Mouse (Mus musculus) heart, postnatal 0 days (tissue): ENCODE measurements at regions not wholly inside any gene's neighbourhood (a gene's known extent, or its start where the extent isn't known, plus 50 kb on each side); places are given as distances from the start of the nearest gene placed in this dataset.

ENCODE experiments used
- ATAC-seq: fragments of 200-750 bp; cut with Nextera tagmentation; 2 replicates; pipeline ENCODE4 v1.8.0; 2017; ENCODE audit warnings: low read depth, moderate number of reproducible peaks, moderate library complexity; ENCODE audit not compliant: insufficient read depth
- DNase-seq: peaks from one replicate; pipeline ENCODE4 v3.0.0-alpha.2; 2016; ENCODE audit warnings: low spot score
- H3K27ac ChIP-seq: fragments of 300-500 bp; sonication (generic); 2 replicates; pipeline ENCODE4 v1.5.1; 2014; ENCODE audit warnings: low read depth, mild to moderate bottlenecking
- H3K27me3 ChIP-seq: fragments of 300-500 bp; sonication (generic); 2 replicates; pipeline ENCODE4 v1.6.1; 2014; ENCODE audit warnings: low read length, mixed read lengths; ENCODE audit not compliant: control insufficient read depth, insufficient read depth
- H3K36me3 ChIP-seq: fragments of 300-500 bp; sonication (generic); replicated peaks from 2 replicates; pipeline ENCODE4 v1.6.1; 2014; ENCODE audit warnings: low read length, mixed read lengths; ENCODE audit not compliant: control insufficient read depth, insufficient read depth
- H3K4me1 ChIP-seq: fragments of 300-500 bp; sonication (generic); 2 replicates; pipeline ENCODE4 v1.6.1; 2014; ENCODE audit warnings: antibody characterized with exemption; ENCODE audit not compliant: control insufficient read depth, insufficient read depth
- H3K4me2 ChIP-seq: fragments of 300-500 bp; sonication (generic); 2 replicates; pipeline ENCODE4 v1.6.1; 2014; ENCODE audit warnings: low read depth, mild to moderate bottlenecking, low read length, moderate library complexity
- H3K4me3 ChIP-seq: fragments of 300-500 bp; sonication (generic); 2 replicates; pipeline ENCODE4 v1.5.1; 2014; ENCODE audit warnings: low read depth, low read length
- H3K9ac ChIP-seq: fragments of 300-500 bp; sonication (generic); replicated peaks from 2 replicates; pipeline ENCODE4 v1.6.1; 2014; ENCODE audit warnings: low read depth, low read length, mixed read lengths
- H3K9me3 ChIP-seq: fragments of 300-500 bp; sonication (generic); replicated peaks from 2 replicates; pipeline ENCODE4 v1.6.1; 2016; ENCODE audit warnings: low read length; ENCODE audit not compliant: control insufficient read depth
- CTCF ChIP-seq: IDR thresholded peaks from 2 replicates; pipeline ENCODE4 v1.5.1; 2016; ENCODE audit warnings: antibody characterized with exemption, control low read depth, low read depth
- EP300 ChIP-seq: IDR thresholded peaks from 2 replicates; pipeline ENCODE4 v1.6.1; 2016; ENCODE audit warnings: antibody characterized with exemption, low read depth
- WGBS: fragments of 180-500 bp; shearing (Covaris S2); extraction: QIAGEN DNeasy Blood & Tissue Kit; methylation state at CpG from one replicate; pipeline ENCODE4 v1.1.7; 2014; 5-methylcytosine and 5-hydroxymethylcytosine counted together

DNA sequence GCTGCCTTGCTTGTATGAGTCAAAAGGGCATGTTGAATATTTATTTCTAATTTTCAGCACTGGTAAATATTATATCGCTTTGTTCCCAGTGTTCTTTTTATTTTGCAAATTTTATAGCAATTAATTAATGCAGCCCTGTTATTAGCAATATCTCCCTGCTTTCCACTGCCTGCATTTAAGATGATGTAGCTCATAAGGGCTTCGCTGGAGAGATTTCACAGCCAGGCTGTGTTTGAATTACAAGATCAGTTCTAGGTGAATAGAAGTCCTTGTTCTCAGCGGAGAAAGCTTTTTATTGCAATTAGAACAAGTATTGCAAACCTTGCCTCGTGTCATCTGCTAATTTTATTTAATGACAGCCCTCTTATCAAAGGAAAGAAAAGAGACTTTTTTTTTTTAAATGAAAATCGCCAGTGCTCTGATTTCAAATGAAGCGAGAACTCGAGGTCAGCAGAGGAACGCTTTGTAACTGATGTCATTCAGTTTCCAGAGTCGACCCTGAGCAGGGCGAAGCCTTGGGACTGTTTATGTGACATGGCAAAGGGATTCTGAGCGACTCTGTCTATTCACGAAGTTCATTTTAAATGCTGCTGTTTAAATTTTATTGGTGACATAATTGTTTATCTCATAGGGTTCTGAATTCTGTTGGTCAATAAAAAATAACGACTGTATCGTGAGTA is 378.7 kb upstream of the Mki67 start:
- no peak for ATAC-seq
- H3K27me3 ChIP-seq, result no peaks in the 10 kb centered on the region
- H3K9ac ChIP-seq, result no peak overlapping the region

GRCm38 (mm10) chr7:136104021-136104420 is 387.9 kb upstream of the Mki67 start:
- WGBS, result 81% methylated on average over 4 of the region's 4 CpGs
- no peaks in the 10 kb centered on the region for H3K36me3 ChIP-seq
- no peak overlapping the region for H3K9ac ChIP-seq
- DNase-seq, result no peak
- no peaks in the 10 kb centered on the region for H3K4me1 ChIP-seq
- H3K27ac ChIP-seq, result no peak overlapping the region
- H3K4me2 ChIP-seq, result no peak overlapping the region
- H3K9me3 ChIP-seq, result no peaks in the 10 kb centered on the region
- TF ChIP-seq CTCF (no peak), EP300 (no peak)
- no peak for ATAC-seq
- H3K4me3 ChIP-seq, result no peak overlapping the region
- H3K27me3 ChIP-seq, result no peaks in the 10 kb centered on the region

More for the DNA sequence above, 378.7 kb upstream of the Mki67 start:
- Histone ChIP-seq H3K4me3 (no peak overlapping the region), H3K4me2 (no peak overlapping the region), H3K36me3 (no peaks in the 10 kb centered on the region), H3K4me1 (no peaks in the 10 kb centered on the region), H3K9me3 (no peaks in the 10 kb centered on the region), H3K27ac (no peak overlapping the region)
- DNase-seq, result no peak
- TF ChIP-seq CTCF, result no peak
- no peak for TF ChIP-seq EP300
- 75% methylated on average over 14 of the region's 14 CpGs for WGBS

DNA sequence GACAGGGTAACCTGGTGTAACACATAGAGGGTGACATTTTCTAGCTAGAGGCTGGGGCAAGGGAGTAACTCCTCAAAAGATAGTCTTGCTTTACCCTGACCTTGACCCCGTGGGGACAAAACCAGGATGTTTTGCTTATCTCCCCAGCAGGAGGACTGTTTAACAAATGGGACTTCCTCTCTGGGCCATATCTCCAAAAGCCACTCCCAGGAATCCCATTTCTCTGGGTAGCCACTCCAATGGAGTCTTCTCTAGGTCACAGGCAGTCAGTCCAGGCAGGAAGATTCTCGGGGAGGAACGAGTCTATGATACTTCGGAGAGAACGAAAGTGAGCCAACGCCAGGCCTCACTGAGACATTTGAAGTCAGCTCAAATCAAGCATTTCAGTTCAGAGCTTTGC is 396.0 kb upstream of the Mki67 start:
- TF ChIP-seq CTCF (no peak), EP300 (no peak)
- WGBS, result 22% methylated on average over 6 of the region's 6 CpGs
- no peaks in the 10 kb centered on the region for H3K27me3 ChIP-seq
- no peak for ATAC-seq
- H3K9me3 ChIP-seq, result no peaks in the 10 kb centered on the region
- DNase-seq, result no peak
- H3K4me1 ChIP-seq, result no peaks in the 10 kb centered on the region
- no peak overlapping the region for H3K4me2 ChIP-seq
- H3K36me3 ChIP-seq, result no peaks in the 10 kb centered on the region
- no peak overlapping the region for H3K27ac ChIP-seq
- H3K4me3 ChIP-seq, result no peak overlapping the region
- no peak overlapping the region for H3K9ac ChIP-seq

GRCm38 (mm10) chr7:136120930-136121329 is 404.8 kb upstream of the Mki67 start:
- Histone ChIP-seq H3K27me3 (no peaks in the 10 kb centered on the region), H3K27ac (no peak overlapping the region), H3K4me2 (no peak overlapping the region), H3K4me1 (0 out of 2 replicates have a peak, but pooled peaks cover 4% of the 10 kb centered on the region), H3K9ac (no peak overlapping the region), H3K4me3 (no peak overlapping the region), H3K9me3 (no peaks in the 10 kb centered on the region), H3K36me3 (no peaks in the 10 kb centered on the region)
- no peak for ATAC-seq
- WGBS, result 38% methylated on average over 7 of the region's 7 CpGs
- TF ChIP-seq CTCF, result no peak
- TF ChIP-seq EP300, result no peak
- DNase-seq, result no peak

DNA sequence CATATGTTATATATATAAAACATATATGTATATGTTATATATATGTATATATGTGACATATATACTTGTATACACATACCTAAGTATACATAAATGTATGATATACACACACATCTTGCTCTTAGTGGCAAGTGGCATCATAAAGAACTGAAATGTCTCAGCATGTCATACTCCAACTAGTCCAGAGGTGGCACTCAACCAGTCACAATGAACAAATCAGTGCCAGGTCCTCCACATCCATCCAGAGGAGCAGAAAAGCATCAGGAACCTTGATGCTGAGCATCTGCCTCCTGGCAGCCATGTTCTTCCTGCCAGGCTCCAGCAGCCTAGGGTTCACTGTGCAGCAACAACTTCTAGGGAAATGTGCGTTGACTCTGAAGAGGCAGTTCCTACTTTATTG is 405.2 kb upstream of the Mki67 start:
- H3K27me3 ChIP-seq, result no peaks in the 10 kb centered on the region
- TF ChIP-seq CTCF, result peak; percentile 45
- no peak for TF ChIP-seq EP300

GRCm38 (mm10) chr7:136124786-136125185 is 408.6 kb upstream of the Mki67 start:
- no peaks in the 10 kb centered on the region for H3K9me3 ChIP-seq
- H3K27me3 ChIP-seq, result no peaks in the 10 kb centered on the region
- WGBS, result 63% methylated on average over 2 of the region's 2 CpGs
- no peak for TF ChIP-seq EP300
- no peak overlapping the region for H3K9ac ChIP-seq
- DNase-seq (no peak), ATAC-seq (no peak)
- no peak overlapping the region for H3K4me3 ChIP-seq
- H3K4me1 ChIP-seq, result peaks cover 18% of the 10 kb centered on the region; the same call in 1 of the 2 replicates
- H3K36me3 ChIP-seq, result no peaks in the 10 kb centered on the region
- no peak overlapping the region for H3K4me2 ChIP-seq
- no peak overlapping the region for H3K27ac ChIP-seq

More for the DNA sequence above, 405.2 kb upstream of the Mki67 start:
- ATAC-seq (no peak), DNase-seq (peak; percentile 46)
- no peak overlapping the region for H3K9ac ChIP-seq
- H3K36me3 ChIP-seq, result no peaks in the 10 kb centered on the region
- H3K9me3 ChIP-seq, result no peaks in the 10 kb centered on the region
- H3K4me1 ChIP-seq, result 0 out of 2 replicates have a peak, but pooled peaks cover 4% of the 10 kb centered on the region
- 74% methylated on average over 1 of the region's 1 CpGs for WGBS
- no peak overlapping the region for H3K4me2 ChIP-seq
- H3K27ac ChIP-seq, result no peak overlapping the region
- H3K4me3 ChIP-seq, result no peak overlapping the region
